Mouse (Mus musculus): Measurements from ENCODE around the gene Pif1.

DNA sequence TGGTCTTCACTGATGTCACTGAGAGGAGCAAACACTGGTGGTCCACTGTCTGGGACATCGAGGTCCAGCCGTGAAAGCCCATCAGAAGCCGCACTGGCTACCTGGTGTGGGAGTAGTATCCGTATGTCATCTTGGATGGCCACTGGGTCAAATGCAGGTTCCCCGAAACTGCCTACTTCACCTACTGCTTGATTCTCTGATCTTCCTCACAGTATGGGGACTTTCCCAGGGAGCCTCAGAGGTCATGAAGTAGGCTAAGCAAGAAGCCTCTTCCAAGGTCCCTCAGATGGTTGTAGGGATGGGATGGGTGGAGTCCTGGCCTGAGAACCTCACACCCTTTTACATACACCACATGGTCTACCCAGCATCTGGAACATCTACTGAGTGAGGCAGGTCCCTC, 30.0 kb upstream of the Pif1 start:
- no peak for TF ChIP-seq POLR2A (IDR thresholded peaks at IDR 0.05; ENCODE audit: low read depth, low read length)
- no peak for TF ChIP-seq CTCF (IDR thresholded peaks at IDR 0.05; ENCODE audit: borderline replicate concordance, insufficient read depth, low read length)
